16 mouse cellular contexts compared by ENCODE assay signal in genomic region chr11:103896056-103896455, GRCm38 (mm10).
"Had no signal": no experiment of that assay in that cellular context is flagged by ENCODE, and none has a peak within 500 bp of the region (broad histone marks: within the 10 kb centered on the region; RNA-seq: fewer than 3 reads in every experiment).

No protein-coding gene starts in this region.

- DNase-seq: heart, postnatal 10 days; heart, postnatal 14 days; heart, postnatal 36 days; heart, postnatal 4 days; kidney, adult 11 months; kidney, adult 18-20 months; kidney, adult 2 months; kidney, adult 8-10 months; kidney, adult 9 months; kidney, postnatal 10 days; kidney, postnatal 14 days; kidney, postnatal 25 days; kidney, postnatal 36 days; kidney, postnatal 4 days; layer of hippocampus, adult 9-11 months; layer of hippocampus, postnatal 36 days had no signal
